Mouse (Mus musculus): Measurements from ENCODE around the gene Gm2696. TPM values are rescaled to one million over a fixed set of nuclear protein-coding genes. Genes with fewer than 3 reads are reported as not detected.
A peak's percentile ranks its signal among the peaks of the same experiment; 100 is the strongest.

Gm2696 gene
- polyA plus RNA-seq, 1 experiment, result not detected

DNA sequence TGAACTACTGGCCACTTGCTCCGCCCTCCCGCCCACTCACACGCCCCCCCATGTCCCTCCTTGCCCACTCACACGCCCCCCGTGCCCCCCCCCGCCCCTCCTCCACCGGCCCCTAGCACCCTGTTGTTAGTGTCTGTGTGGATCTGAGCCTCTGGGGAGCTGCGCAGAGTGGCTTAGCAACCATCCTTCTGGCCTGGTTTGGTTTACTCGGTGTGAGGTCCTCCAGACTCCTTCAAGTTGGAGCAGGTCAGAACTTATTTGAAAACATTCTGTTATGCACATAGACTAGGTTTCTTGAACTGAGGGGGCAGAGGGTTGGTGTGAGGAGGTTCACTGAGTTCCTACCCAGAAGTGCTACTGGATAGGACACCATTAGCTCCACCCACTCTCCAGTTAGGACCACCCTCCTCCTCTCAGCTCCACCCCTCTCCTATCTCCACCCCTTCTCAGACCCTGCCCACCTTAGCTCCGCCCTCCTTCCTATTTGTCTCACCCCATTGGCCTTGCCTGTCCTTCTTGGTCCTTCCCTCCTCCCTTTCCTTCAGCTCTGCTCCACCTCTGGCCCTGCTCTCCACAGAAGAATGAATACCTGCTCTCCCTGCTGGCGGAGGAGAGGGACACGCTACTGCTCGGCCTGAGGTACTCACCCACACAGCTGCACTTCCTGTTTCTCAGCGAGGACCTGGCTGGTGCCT, 49.7 kb downstream of the Gm2696 start:
- Histone ChIP-seq H3K27ac (ENCODE audit: control insufficient read depth, insufficient read depth, low read depth, low read length, poor library complexity) (no peak overlapping the region), H3K4me3 (replicated peaks; ENCODE audit: control insufficient read depth, low read depth, low read length) (peak overlapping the region; percentile 40), H3K4me1 (ENCODE audit: control insufficient read depth, insufficient read depth, low read length) (no peaks in the 10 kb centered on the region)
- 22% methylated on average over 14 of the region's 14 CpGs for WGBS
- TF ChIP-seq CTCF (IDR thresholded peaks at IDR 0.05; ENCODE audit: control insufficient read depth, insufficient read depth, low read length), result no peak
- no peak for TF ChIP-seq POLR2A (IDR thresholded peaks at IDR 0.05; ENCODE audit: borderline replicate concordance, control insufficient read depth, low read depth, low read length)

DNA sequence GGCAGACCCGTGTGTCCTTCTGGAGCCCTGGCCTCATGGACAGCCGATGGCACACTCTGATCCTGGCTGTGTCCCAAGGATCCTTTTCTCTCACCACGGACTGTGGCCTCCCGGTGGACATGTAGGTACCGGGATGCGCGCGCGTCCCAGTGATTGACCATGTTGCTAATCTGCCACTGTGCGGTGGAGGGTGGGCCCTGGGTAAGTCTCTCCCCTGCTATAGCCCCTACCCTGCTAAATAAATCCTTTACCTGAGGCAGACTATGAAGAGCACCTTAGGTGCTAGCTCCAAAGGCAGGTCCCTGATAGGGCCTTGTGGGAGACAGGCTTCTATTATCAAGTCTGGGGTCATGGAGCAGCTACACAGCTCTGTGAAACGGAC, 50.3 kb downstream of the Gm2696 start:
- TF ChIP-seq POLR2A (IDR thresholded peaks at IDR 0.05; ENCODE audit: borderline replicate concordance, control insufficient read depth, low read depth, low read length), result no peak
- H3K4me1 ChIP-seq (ENCODE audit: control insufficient read depth, insufficient read depth, low read length), result no peaks in the 10 kb centered on the region
- no peak overlapping the region for H3K27ac ChIP-seq (ENCODE audit: control insufficient read depth, insufficient read depth, low read depth, low read length, poor library complexity)
- 29% methylated on average over 11 of the region's 11 CpGs for WGBS
- no peak overlapping the region for H3K4me3 ChIP-seq (replicated peaks; ENCODE audit: control insufficient read depth, low read depth, low read length)

DNA sequence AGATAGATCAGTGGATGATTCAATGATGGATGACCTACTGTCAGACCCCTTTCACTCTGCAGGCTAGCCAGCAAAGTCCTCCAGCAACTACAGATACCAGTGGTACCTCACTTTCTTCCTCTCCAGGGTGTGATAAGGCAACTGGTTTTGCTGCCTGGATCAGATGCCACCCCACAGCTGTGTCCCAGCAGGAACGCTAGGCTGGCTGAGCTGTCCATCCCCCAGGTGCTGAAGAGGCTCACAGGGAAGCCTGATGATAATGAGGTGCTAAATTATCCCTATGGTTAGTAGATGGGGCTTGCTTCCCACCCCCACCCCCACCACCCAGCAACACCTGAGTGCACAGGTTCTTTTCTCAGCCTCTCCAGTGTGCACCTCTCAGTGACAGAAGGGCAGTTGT, 53.1 kb downstream of the Gm2696 start:
- 76% methylated on average over 1 of the region's 1 CpGs for WGBS
- TF ChIP-seq CTCF (IDR thresholded peaks at IDR 0.05; ENCODE audit: control insufficient read depth, insufficient read depth, low read length) (no peak), POLR2A (IDR thresholded peaks at IDR 0.05; ENCODE audit: borderline replicate concordance, control insufficient read depth, low read depth, low read length) (no peak)
- Histone ChIP-seq H3K27ac (ENCODE audit: control insufficient read depth, insufficient read depth, low read depth, low read length, poor library complexity) (no peak overlapping the region), H3K4me1 (ENCODE audit: control insufficient read depth, insufficient read depth, low read length) (no peaks in the 10 kb centered on the region), H3K4me3 (replicated peaks; ENCODE audit: control insufficient read depth, low read depth, low read length) (no peak overlapping the region)

DNA sequence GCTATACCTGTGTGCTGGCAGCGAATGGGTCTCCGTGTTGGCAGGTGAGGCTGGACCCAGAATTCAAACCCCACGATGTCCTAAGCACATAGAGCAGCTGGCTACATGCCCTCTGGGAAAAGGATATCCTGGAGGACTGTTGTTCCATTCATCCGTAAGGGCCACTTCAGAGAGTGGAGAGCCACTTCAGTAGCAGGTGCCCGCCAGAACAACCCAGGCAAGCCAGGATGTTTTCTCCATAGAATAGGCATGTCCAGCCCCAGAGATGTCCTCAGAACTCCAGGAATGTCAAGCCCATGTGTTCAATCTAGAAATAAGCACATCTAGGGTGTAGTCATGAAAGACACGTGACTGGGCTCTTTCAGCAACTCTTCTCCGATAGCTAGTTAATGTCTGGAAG, 55.2 kb downstream of the Gm2696 start:
- TF ChIP-seq CTCF (IDR thresholded peaks at IDR 0.05; ENCODE audit: control insufficient read depth, insufficient read depth, low read length) (no peak), POLR2A (IDR thresholded peaks at IDR 0.05; ENCODE audit: borderline replicate concordance, control insufficient read depth, low read depth, low read length) (no peak)
- 86% methylated on average over 7 of the region's 7 CpGs for WGBS

DNA sequence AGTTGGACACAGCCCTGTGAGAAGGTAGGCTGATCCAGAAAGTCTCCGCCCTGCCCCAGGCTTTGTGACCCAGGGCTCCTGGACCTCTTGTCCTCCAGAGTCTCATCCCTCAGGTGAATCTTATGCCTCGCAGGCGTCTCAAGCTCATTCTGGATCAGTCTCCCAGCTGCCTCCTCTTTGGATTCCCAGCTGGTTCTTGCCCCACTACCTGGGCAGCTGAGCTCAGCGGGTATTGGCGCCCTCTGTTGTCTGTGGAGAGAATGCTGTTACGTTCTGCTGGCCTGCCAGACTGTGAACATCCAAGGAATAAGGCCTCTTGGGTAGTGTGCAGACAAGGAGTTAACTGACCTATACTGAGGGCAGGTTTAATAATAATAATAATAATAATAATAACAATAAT, 64.5 kb downstream of the Gm2696 start:
- 69% methylated on average over 6 of the region's 6 CpGs for WGBS
- Histone ChIP-seq H3K27ac (ENCODE audit: control insufficient read depth, insufficient read depth, low read depth, low read length, poor library complexity) (no peak overlapping the region), H3K4me3 (replicated peaks; ENCODE audit: control insufficient read depth, low read depth, low read length) (no peak overlapping the region), H3K4me1 (ENCODE audit: control insufficient read depth, insufficient read depth, low read length) (no peaks in the 10 kb centered on the region)
- no peak for TF ChIP-seq POLR2A (IDR thresholded peaks at IDR 0.05; ENCODE audit: borderline replicate concordance, control insufficient read depth, low read depth, low read length)
- peak; percentile 48 for TF ChIP-seq CTCF (IDR thresholded peaks at IDR 0.05; ENCODE audit: control insufficient read depth, insufficient read depth, low read length)

More for the DNA sequence above, 55.2 kb downstream of the Gm2696 start:
- H3K4me3 ChIP-seq (replicated peaks; ENCODE audit: control insufficient read depth, low read depth, low read length), result no peak overlapping the region
- H3K4me1 ChIP-seq (ENCODE audit: control insufficient read depth, insufficient read depth, low read length), result no peaks in the 10 kb centered on the region
- H3K27ac ChIP-seq (ENCODE audit: control insufficient read depth, insufficient read depth, low read depth, low read length, poor library complexity), result no peak overlapping the region

DNA sequence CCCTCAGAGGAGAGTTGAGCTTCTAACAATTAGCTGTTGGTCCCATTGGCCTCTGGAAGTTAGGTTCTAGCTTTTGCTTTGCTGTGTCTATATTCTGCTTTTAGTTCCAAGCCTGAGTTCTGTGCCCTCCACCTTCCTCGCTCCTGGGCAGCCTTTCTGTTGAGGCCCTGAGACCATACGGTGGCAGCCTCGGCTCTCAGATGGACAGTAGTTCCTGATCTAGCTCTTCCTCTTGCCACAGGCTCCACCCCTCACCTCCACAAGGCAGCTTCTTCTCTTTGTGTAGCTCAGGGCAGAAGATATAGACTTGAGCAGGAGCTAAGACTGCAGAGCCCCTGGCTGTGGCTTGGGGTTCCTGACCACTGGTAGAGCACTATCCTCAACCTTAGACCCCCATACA, 65.8 kb downstream of the Gm2696 start:
- no peaks in the 10 kb centered on the region for H3K4me1 ChIP-seq (ENCODE audit: control insufficient read depth, insufficient read depth, low read length)
- 18% methylated on average over 3 of the region's 3 CpGs for WGBS
- H3K4me3 ChIP-seq (replicated peaks; ENCODE audit: control insufficient read depth, low read depth, low read length), result no peak overlapping the region
- TF ChIP-seq POLR2A (IDR thresholded peaks at IDR 0.05; ENCODE audit: borderline replicate concordance, control insufficient read depth, low read depth, low read length), result no peak
- no peak for TF ChIP-seq CTCF (IDR thresholded peaks at IDR 0.05; ENCODE audit: control insufficient read depth, insufficient read depth, low read length)
- H3K27ac ChIP-seq (ENCODE audit: control insufficient read depth, insufficient read depth, low read depth, low read length, poor library complexity), result no peak overlapping the region

DNA sequence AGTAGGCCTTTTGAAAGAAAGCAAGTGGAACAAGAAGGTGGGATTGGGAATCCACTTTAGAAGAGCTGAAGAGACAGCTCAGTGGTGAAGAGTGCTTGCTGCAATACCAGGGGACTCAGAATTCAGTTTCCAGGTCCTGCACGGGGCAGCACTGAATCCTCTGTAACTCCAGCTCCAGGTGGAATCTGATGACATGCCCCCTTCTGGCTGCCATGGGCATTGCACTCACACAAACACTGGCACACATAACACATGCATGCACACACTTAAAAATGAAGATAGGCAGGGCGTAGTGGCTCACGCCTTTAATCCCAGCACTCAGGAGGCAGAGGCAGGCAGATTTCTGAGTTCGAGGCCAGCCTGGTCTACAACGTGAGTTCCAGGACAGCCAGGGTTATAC, 68.1 kb downstream of the Gm2696 start:
- no peak for TF ChIP-seq POLR2A (IDR thresholded peaks at IDR 0.05; ENCODE audit: borderline replicate concordance, control insufficient read depth, low read depth, low read length)
- 0 out of 2 replicates have a peak, but pooled peaks have one; percentile 26 for TF ChIP-seq CTCF (IDR thresholded peaks at IDR 0.05; ENCODE audit: control insufficient read depth, insufficient read depth, low read length)
- H3K27ac ChIP-seq (ENCODE audit: control insufficient read depth, insufficient read depth, low read depth, low read length, poor library complexity), result no peak overlapping the region
- no peak overlapping the region for H3K4me3 ChIP-seq (replicated peaks; ENCODE audit: control insufficient read depth, low read depth, low read length)
- H3K4me1 ChIP-seq (ENCODE audit: control insufficient read depth, insufficient read depth, low read length), result no peaks in the 10 kb centered on the region
- 76% methylated on average over 5 of the region's 5 CpGs for WGBS

Other genes with a start within 250 kb of the Gm2696 start
- 38.1 and 67.0 TPM in 2 replicates for gene Pttg1ip, start 233.0 kb upstream of the Gm2696 start, polyA plus RNA-seq (2011; ENCODE audit: insufficient read depth, insufficient read length, low replicate concordance, missing spikeins)
- 69.9 and 76.0 TPM in 2 replicates for gene Sumo3, start 208.6 kb upstream of the Gm2696 start, polyA plus RNA-seq (2011; ENCODE audit: insufficient read depth, insufficient read length, low replicate concordance, missing spikeins)
- not detected in 2 replicates for gene Gm49325, start 208.5 kb upstream of the Gm2696 start, polyA plus RNA-seq (2011; ENCODE audit: insufficient read depth, insufficient read length, low replicate concordance, missing spikeins)
- gene Ube2g2, start 192.4 kb upstream of the Gm2696 start, polyA plus RNA-seq (2011; ENCODE audit: insufficient read depth, insufficient read length, low replicate concordance, missing spikeins), result 21.5 and 35.5 TPM in 2 replicates
- not detected in 2 replicates for gene Tspear, start 128.1 kb upstream of the Gm2696 start, polyA plus RNA-seq (2011; ENCODE audit: insufficient read depth, insufficient read length, low replicate concordance, missing spikeins)
- gene Gm19402, start 123.9 kb upstream of the Gm2696 start, polyA plus RNA-seq (2011; ENCODE audit: insufficient read depth, insufficient read length, low replicate concordance, missing spikeins), result not detected in 2 replicates
- gene Gm9508, start 117.4 kb upstream of the Gm2696 start, polyA plus RNA-seq (2011; ENCODE audit: insufficient read depth, insufficient read length, low replicate concordance, missing spikeins), result not detected in 2 replicates
- gene Gm10272, start 108.1 kb upstream of the Gm2696 start, polyA plus RNA-seq (2011; ENCODE audit: insufficient read depth, insufficient read length, low replicate concordance, missing spikeins), result not detected in 2 replicates
- not detected in 2 replicates for gene Gm10024, start 103.2 kb upstream of the Gm2696 start, polyA plus RNA-seq (2011; ENCODE audit: insufficient read depth, insufficient read length, low replicate concordance, missing spikeins)
- gene Gm10142, start 98.9 kb upstream of the Gm2696 start, polyA plus RNA-seq (2011; ENCODE audit: insufficient read depth, insufficient read length, low replicate concordance, missing spikeins), result not detected in 2 replicates
- not detected in 2 replicates for gene Krtap12-1, start 94.1 kb upstream of the Gm2696 start, polyA plus RNA-seq (2011; ENCODE audit: insufficient read depth, insufficient read length, low replicate concordance, missing spikeins)
- not detected in 2 replicates for gene Gm10100, start 88.2 kb upstream of the Gm2696 start, polyA plus RNA-seq (2011; ENCODE audit: insufficient read depth, insufficient read length, low replicate concordance, missing spikeins)
- not detected in 2 replicates for gene Gm18596, start 72.0 kb upstream of the Gm2696 start, polyA plus RNA-seq (2011; ENCODE audit: insufficient read depth, insufficient read length, low replicate concordance, missing spikeins)
- not detected in 2 replicates for gene Gm9736, start 63.3 kb upstream of the Gm2696 start, polyA plus RNA-seq (2011; ENCODE audit: insufficient read depth, insufficient read length, low replicate concordance, missing spikeins)
- not detected in 2 replicates for gene Gm3233, start 55.0 kb upstream of the Gm2696 start, polyA plus RNA-seq (2011; ENCODE audit: insufficient read depth, insufficient read length, low replicate concordance, missing spikeins)
- not detected in 2 replicates for gene Gm3238, start 43.4 kb upstream of the Gm2696 start, polyA plus RNA-seq (2011; ENCODE audit: insufficient read depth, insufficient read length, low replicate concordance, missing spikeins)
- not detected in 2 replicates for gene Gm7138, start 37.7 kb upstream of the Gm2696 start, polyA plus RNA-seq (2011; ENCODE audit: insufficient read depth, insufficient read length, low replicate concordance, missing spikeins)
- not detected in 2 replicates for gene Gm3250, start 32.1 kb upstream of the Gm2696 start, polyA plus RNA-seq (2011; ENCODE audit: insufficient read depth, insufficient read length, low replicate concordance, missing spikeins)
- gene Gm7137, start 26.5 kb upstream of the Gm2696 start, polyA plus RNA-seq (2011; ENCODE audit: insufficient read depth, insufficient read length, low replicate concordance, missing spikeins), result not detected in 2 replicates
- not detected in 2 replicates for gene Gm9639, start 19.6 kb upstream of the Gm2696 start, polyA plus RNA-seq (2011; ENCODE audit: insufficient read depth, insufficient read length, low replicate concordance, missing spikeins)
- gene Gm19668, start 15.5 kb upstream of the Gm2696 start, polyA plus RNA-seq (2011; ENCODE audit: insufficient read depth, insufficient read length, low replicate concordance, missing spikeins), result not detected in 2 replicates
- gene Gm9507, start 2.8 kb upstream of the Gm2696 start, polyA plus RNA-seq (2011; ENCODE audit: insufficient read depth, insufficient read length, low replicate concordance, missing spikeins), result not detected in 2 replicates
- not detected in 2 replicates for gene Krtap10-4, start 12.4 kb downstream of the Gm2696 start, polyA plus RNA-seq (2011; ENCODE audit: insufficient read depth, insufficient read length, low replicate concordance, missing spikeins)
- gene Krtap10-10, start 21.3 kb downstream of the Gm2696 start, polyA plus RNA-seq (2011; ENCODE audit: insufficient read depth, insufficient read length, low replicate concordance, missing spikeins), result not detected in 2 replicates
- not detected in 2 replicates for gene Gm36176, start 32.1 kb downstream of the Gm2696 start, polyA plus RNA-seq (2011; ENCODE audit: insufficient read depth, insufficient read length, low replicate concordance, missing spikeins)
- gene Gm10318, start 38.2 kb downstream of the Gm2696 start, polyA plus RNA-seq (2011; ENCODE audit: insufficient read depth, insufficient read length, low replicate concordance, missing spikeins), result not detected in 2 replicates
- not detected in 2 replicates for gene Gm3285, start 47.3 kb downstream of the Gm2696 start, polyA plus RNA-seq (2011; ENCODE audit: insufficient read depth, insufficient read length, low replicate concordance, missing spikeins)
- 0.70 TPM in 1 of 2 replicates, not detected in the other for gene Lrrc3, start 87.9 kb downstream of the Gm2696 start, polyA plus RNA-seq (2011; ENCODE audit: insufficient read depth, insufficient read length, low replicate concordance, missing spikeins)
- 19.2 and 53.7 TPM in 2 replicates for gene Trpm2, start 155.9 kb downstream of the Gm2696 start, polyA plus RNA-seq (2011; ENCODE audit: insufficient read depth, insufficient read length, low replicate concordance, missing spikeins)
- 4.4 and 5.8 TPM in 2 replicates for gene 1810043G02Rik, start 163.8 kb downstream of the Gm2696 start, polyA plus RNA-seq (2011; ENCODE audit: insufficient read depth, insufficient read length, low replicate concordance, missing spikeins)
- 8.0 and 13.3 TPM in 2 replicates for gene Pfkl, start 195.4 kb downstream of the Gm2696 start, polyA plus RNA-seq (2011; ENCODE audit: insufficient read depth, insufficient read length, low replicate concordance, missing spikeins)
- gene Dnmt3l, start 227.3 kb downstream of the Gm2696 start, polyA plus RNA-seq (2011; ENCODE audit: insufficient read depth, insufficient read length, low replicate concordance, missing spikeins), result 6.7 TPM in 1 of 2 replicates, not detected in the other
- not detected in 2 replicates for gene Aire, start 228.9 kb downstream of the Gm2696 start, polyA plus RNA-seq (2011; ENCODE audit: insufficient read depth, insufficient read length, low replicate concordance, missing spikeins)

Measured in bone marrow, adult 2 months (tissue).